Mouse (Mus musculus) heart, embryonic 14.5 days (tissue): ENCODE data around the gene Wdr34. TPM values are rescaled to one million over a fixed set of nuclear protein-coding genes. Genes with fewer than 3 reads are reported as not detected.

ENCODE experiments used
- ATAC-seq: fragments of 200-750 bp; cut with Nextera tagmentation; 2 replicates; pipeline ENCODE4 v1.8.0; 2017; ENCODE audit warnings: low read depth, moderate TSS enrichment; ENCODE audit not compliant: insufficient number of reproducible peaks, insufficient read depth, low FRiP score
- H3K27ac ChIP-seq, 2 experiments: fragments of 200-500 bp in 1 of 2; fragments of 300-500 bp in 1 of 2; sonication (generic) in 1 of 2; replicated peaks in 1 of 2; 2 replicates each; pipeline ENCODE4 v1.5.1; 2012 to 2014; ENCODE audit warnings: low read depth in 2 of 2, low read length in 2 of 2, control low read depth in 1 of 2, mild to moderate bottlenecking in 1 of 2, mixed read lengths in 1 of 2; ENCODE audit not compliant: control insufficient read depth in 1 of 2, insufficient read depth in 1 of 2
- H3K27me3 ChIP-seq: fragments of 300-500 bp; sonication (generic); 2 replicates; pipeline ENCODE4 v1.6.1; 2014; ENCODE audit warnings: mild to moderate bottlenecking, low read length, control low read depth; ENCODE audit not compliant: control insufficient read depth, insufficient read depth
- H3K36me3 ChIP-seq: fragments of 300-500 bp; sonication (generic); 2 replicates; pipeline ENCODE4 v1.6.1; 2014; ENCODE audit warnings: mild to moderate bottlenecking, control low read depth, low read length, mixed read lengths; ENCODE audit not compliant: control insufficient read depth, insufficient read depth
- H3K4me1 ChIP-seq, 2 experiments: fragments of 200-500 bp in 1 of 2; fragments of 300-500 bp in 1 of 2; sonication (generic) in 1 of 2; 2 replicates each; pipeline ENCODE4 v1.6.1; 2012 to 2014; ENCODE audit warnings: low read length in 2 of 2, control low read depth in 1 of 2, mixed read lengths in 1 of 2; ENCODE audit not compliant: control insufficient read depth in 2 of 2, insufficient read depth in 2 of 2
- H3K4me2 ChIP-seq: fragments of 300-500 bp; sonication (generic); 2 replicates; pipeline ENCODE4 v1.6.1; 2014; ENCODE audit warnings: mild to moderate bottlenecking, low read length
- H3K4me3 ChIP-seq, 2 experiments: fragments of 200-500 bp in 1 of 2; fragments of 300-500 bp in 1 of 2; sonication (generic) in 1 of 2; 2 replicates each; pipeline ENCODE4 v1.5.1; 2012 to 2014; ENCODE audit warnings: low read length in 2 of 2, mild to moderate bottlenecking in 2 of 2, control low read depth in 1 of 2, low read depth in 1 of 2, moderate library complexity in 1 of 2; ENCODE audit not compliant: control insufficient read depth in 1 of 2, insufficient read depth in 1 of 2
- H3K9ac ChIP-seq: fragments of 300-500 bp; sonication (generic); 2 replicates; pipeline ENCODE4 v1.6.1; 2014; ENCODE audit warnings: mild to moderate bottlenecking, low read length
- H3K9me3 ChIP-seq: fragments of 300-500 bp; sonication (generic); 2 replicates; pipeline ENCODE4 v1.6.1; 2016; ENCODE audit warnings: low read length, control low read depth; ENCODE audit not compliant: control insufficient read depth
- WGBS: fragments of 180-500 bp; shearing (Covaris S2); extraction: QIAGEN DNeasy Blood & Tissue Kit; methylation state at CpG from one replicate; pipeline ENCODE4 v1.1.7; 2014; 5-methylcytosine and 5-hydroxymethylcytosine counted together
- polyA plus RNA-seq: library from polyadenylated mRNA; unstranded; fragments of >200 nt; fragmentation: Nextera tagmentation; extraction: Ambion mirVana; gene quantifications from 2 replicates; pipeline ENCODE4 v1.2.1, GENCODE M21; 2014

The Wdr34 gene
- polyA plus RNA-seq, 1 experiment from 2014 or later: 21.8 TPM

- ATAC-seq: no peak
- Histone ChIP-seq H3K9me3 (no peaks in the 10 kb centered on the region), H3K4me1 (peaks cover 7 to 8% of the 10 kb centered on the region in 2 experiments), H3K27me3 (no peaks in the 10 kb centered on the region), H3K27ac (no peak overlapping the region), H3K4me2 (no peak overlapping the region), H3K9ac (no peak overlapping the region), H3K36me3 (peaks cover 27% of the 10 kb centered on the region), H3K4me3 (no peak overlapping the region)
- WGBS: 93% methylated on average over 8 of the region's 9 CpGs
These were observed 27.8 kb upstream of the Wdr34 start for GRCm38 (mm10) chr2:30076439-30076838.

- Histone ChIP-seq H3K9ac (no peak overlapping the region), H3K9me3 (no peaks in the 10 kb centered on the region), H3K4me3 (no peak overlapping the region), H3K27ac (no peak overlapping the region), H3K4me1 (peaks cover 7 to 8% of the 10 kb centered on the region in 2 experiments), H3K36me3 (peaks cover 25% of the 10 kb centered on the region), H3K4me2 (no peak overlapping the region), H3K27me3 (no peaks in the 10 kb centered on the region)
- 74% methylated on average over 3 of the region's 3 CpGs for WGBS
- ATAC-seq: no peak
These were observed 26.9 kb upstream of the Wdr34 start for GRCm38 (mm10) chr2:30075625-30076024.

GRCm38 (mm10) chr2:30073285-30073684 lies 24.6 kb upstream of the Wdr34 start:
- peaks cover 5 to 9% of the 10 kb centered on the region in 2 experiments for H3K4me1 ChIP-seq
- peaks cover 48% of the 10 kb centered on the region for H3K36me3 ChIP-seq
- no peak overlapping the region for H3K4me3 ChIP-seq
- WGBS: 80% methylated on average over 3 of the region's 3 CpGs
- no peak overlapping the region for H3K4me2 ChIP-seq
- no peak overlapping the region for H3K9ac ChIP-seq
- H3K27me3 ChIP-seq: no peaks in the 10 kb centered on the region
- H3K27ac ChIP-seq: no peak overlapping the region
- ATAC-seq: no peak
- no peaks in the 10 kb centered on the region for H3K9me3 ChIP-seq

- peaks cover 5 to 9% of the 10 kb centered on the region in 2 experiments for H3K4me1 ChIP-seq
- H3K27ac ChIP-seq: no peak overlapping the region
- WGBS: 78% methylated on average over 7 of the region's 7 CpGs
- H3K4me2 ChIP-seq: no peak overlapping the region
- H3K9me3 ChIP-seq: no peaks in the 10 kb centered on the region
- H3K27me3 ChIP-seq: no peaks in the 10 kb centered on the region
- no peak overlapping the region for H3K4me3 ChIP-seq
- ATAC-seq: no peak
- H3K9ac ChIP-seq: no peak overlapping the region
- peaks cover 52% of the 10 kb centered on the region for H3K36me3 ChIP-seq
These were observed 24.2 kb upstream of the Wdr34 start for GRCm38 (mm10) chr2:30072875-30073274.

DNA sequence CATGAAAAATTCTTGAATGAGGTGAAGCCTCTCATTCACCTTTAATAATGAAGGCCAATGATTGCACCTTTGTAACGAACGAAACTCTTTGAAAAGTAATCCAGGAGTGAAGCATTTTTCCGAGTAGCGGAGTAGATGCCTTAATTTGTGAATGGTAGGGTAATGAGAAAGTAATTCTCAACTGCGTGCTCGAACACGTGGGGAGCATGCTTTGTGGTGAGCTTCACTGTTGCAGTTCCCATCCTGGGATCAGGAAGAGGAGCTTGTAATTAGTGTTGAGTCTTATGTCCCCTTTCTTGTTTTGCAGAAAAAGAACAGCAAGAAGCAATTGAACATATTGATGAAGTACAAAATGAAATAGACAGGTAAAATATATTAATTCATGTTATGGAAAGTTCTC lies 19.3 kb upstream of the Wdr34 start:
- ATAC-seq: no peak
- H3K27ac ChIP-seq: no peak overlapping the region
- 37% methylated on average over 7 of the region's 7 CpGs for WGBS

DNA sequence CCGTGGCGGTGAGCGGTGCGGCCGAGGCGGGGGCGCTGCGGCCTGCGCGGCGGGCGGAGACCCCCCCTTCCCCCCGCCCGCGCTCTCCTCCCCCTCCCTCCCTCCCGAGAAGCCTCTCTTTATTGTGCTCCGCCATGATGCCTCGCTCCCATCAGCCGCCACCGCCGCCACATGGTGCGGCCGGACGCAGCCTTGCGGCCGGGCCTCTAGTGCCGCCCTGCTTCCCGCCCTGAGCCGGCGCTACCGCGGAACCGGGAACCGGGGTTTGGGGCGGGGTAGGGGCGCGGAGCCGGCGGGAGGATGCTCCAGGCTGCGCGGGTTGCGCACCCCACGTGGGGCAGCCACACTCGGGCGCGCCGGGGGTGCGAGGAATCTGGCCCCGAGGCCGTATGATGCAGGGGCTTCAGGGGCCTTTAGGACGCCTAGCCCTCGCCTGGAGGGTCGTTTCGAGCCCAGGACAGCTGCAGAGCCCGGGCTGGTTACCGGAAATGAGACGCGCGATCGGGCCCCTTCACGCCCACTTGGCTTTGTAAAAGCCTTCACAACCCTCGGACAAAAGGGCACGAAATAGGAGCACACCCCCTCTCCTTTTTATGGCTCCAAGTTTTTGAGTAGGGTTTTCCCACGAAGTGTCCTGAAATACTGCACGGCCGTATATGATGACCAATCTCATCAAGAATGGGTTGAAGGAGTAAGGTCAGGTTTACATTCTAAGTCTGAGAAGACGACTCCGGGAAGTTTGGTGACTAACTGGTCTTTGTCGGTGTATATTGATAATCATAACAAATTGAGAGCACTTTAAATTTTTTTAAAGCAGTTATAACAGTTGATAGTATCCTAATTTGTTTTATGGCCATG lies 18.6 kb upstream of the Wdr34 start:
- under 1% methylated on average over 53 of the region's 69 CpGs for WGBS
- Histone ChIP-seq H3K4me1 (peaks cover 14 to 32% of the 10 kb centered on the region in 2 experiments), H3K27me3 (no peaks in the 10 kb centered on the region), H3K4me2 (peak overlapping the region; percentile 88), H3K27ac (peak overlapping the region; percentile 98 to 100), H3K9me3 (no peaks in the 10 kb centered on the region), H3K36me3 (peaks cover 36% of the 10 kb centered on the region), H3K9ac (peak overlapping the region; percentile 99), H3K4me3 (peak overlapping the region; percentile 99 to 100)
- ATAC-seq: peak; percentile 19

More for the DNA sequence above, 19.3 kb upstream of the Wdr34 start:
- Histone ChIP-seq H3K4me1 (peaks cover 12 to 32% of the 10 kb centered on the region in 2 experiments), H3K4me3 (peak overlapping the region; percentile 31 to 100; a peak in 3 of 4 replicates), H3K9me3 (no peaks in the 10 kb centered on the region), H3K4me2 (peak overlapping the region; percentile 88), H3K27me3 (no peaks in the 10 kb centered on the region), H3K9ac (peak overlapping the region; percentile 99), H3K36me3 (peaks cover 43% of the 10 kb centered on the region)

GRCm38 (mm10) chr2:30066046-30066901 lies 17.6 kb upstream of the Wdr34 start:
- no peaks in the 10 kb centered on the region for H3K27me3 ChIP-seq
- peak; percentile 91 for ATAC-seq
- WGBS: under 1% methylated on average over 56 of the region's 101 CpGs

More at GRCm38 (mm10) chr2:30066046-30066901, 17.6 kb upstream of the Wdr34 start:
- H3K9me3 ChIP-seq: no peaks in the 10 kb centered on the region
- H3K9ac ChIP-seq: peak overlapping the region; percentile 99
- H3K4me3 ChIP-seq: peak overlapping the region; percentile 99 to 100
- H3K4me1 ChIP-seq: peaks cover 16 to 32% of the 10 kb centered on the region in 2 experiments
- peak overlapping the region; percentile 98 to 100 for H3K27ac ChIP-seq
- H3K4me2 ChIP-seq: peak overlapping the region; percentile 88
- H3K36me3 ChIP-seq: peaks cover 31% of the 10 kb centered on the region
